Mouse (Mus musculus) liver, postnatal 0 days (tissue): ENCODE measurements at regions not wholly inside any gene's neighbourhood (a gene's known extent, or its start where the extent isn't known, plus 50 kb on each side); places are given as distances from the start of the nearest gene placed in this dataset.

Experiments
- CTCF ChIP-seq: sonication (generic); IDR thresholded peaks from 2 replicates; pipeline ENCODE4 v1.5.1; 2016; ENCODE audit warnings: antibody characterized with exemption, low read depth
- EP300 ChIP-seq: IDR thresholded peaks from 2 replicates; pipeline ENCODE4 v1.6.1; 2016; ENCODE audit warnings: antibody characterized with exemption, low read depth, mild to moderate bottlenecking

DNA sequence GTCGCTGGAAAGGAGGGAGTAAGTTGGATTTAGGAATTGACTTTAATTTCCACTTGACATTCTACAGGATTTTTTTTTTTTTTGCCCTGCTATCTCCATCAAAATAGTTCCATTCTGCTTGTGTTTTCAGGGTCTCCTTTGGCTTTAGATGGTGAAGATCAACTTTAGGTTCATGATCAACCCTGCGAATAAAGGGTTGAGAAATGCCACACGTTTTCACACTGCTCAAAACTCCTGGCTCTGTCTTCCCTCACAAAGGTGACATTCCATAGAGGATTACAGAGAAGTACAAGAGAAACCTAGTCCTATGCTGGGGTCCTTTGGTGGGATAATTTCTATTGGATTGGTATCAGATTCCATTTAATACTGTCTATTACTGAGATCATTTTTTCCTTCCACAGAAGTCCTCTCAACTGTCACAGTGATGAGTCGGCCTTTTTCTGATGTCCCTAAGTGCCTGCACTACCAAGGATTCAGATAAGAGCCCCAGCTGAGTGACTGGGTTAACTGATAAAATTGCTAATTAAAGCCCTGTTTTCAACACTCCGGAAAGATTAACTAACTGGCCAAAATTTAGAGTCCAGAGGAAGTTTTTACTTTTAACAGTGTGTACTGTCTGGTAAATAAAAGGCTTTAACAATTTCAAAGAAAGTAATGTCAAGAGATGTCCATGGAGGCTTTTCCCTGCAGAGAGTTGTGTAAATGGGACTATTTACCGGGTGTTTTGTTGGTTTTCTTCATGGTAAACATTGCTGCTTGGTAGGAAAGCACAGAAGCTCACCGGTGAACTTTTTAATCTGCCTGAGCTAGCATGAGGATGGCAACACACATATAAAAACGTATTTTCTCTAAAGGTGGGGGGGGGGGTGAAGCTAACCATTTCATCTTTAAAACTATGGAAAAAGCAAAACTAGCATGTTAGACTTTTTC lies 196.0 kb upstream of the Paip1 start:
- no peak for TF ChIP-seq CTCF
- TF ChIP-seq EP300: peak; percentile 100
